Mouse (Mus musculus) G1E (cell line): ENCODE results near the gene Clec4n. TPM values are rescaled to one million over a fixed set of nuclear protein-coding genes. Genes with fewer than 3 reads are reported as not detected.
"Not testable (repeated sequence)": the region's sequence is repeated elsewhere in the genome, so short reads cannot be mapped to it uniquely, and the experiment has no call there.

Experiments used
- ATAC-seq: 2 replicates; pipeline ENCODE4 v1.8.0; 2016; ENCODE audit warnings: mild to moderate bottlenecking; ENCODE audit not compliant: insufficient number of reproducible peaks, poor library complexity, low FRiP score, severe bottlenecking; ENCODE audit errors: extremely low read depth
- DNase-seq: peaks from one replicate; pipeline ENCODE4 v3.0.0; 2012; ENCODE audit warnings: low spot score
- H3K27me3 ChIP-seq: 2 replicates; pipeline ENCODE4 v1.6.1; 2012; ENCODE audit warnings: mild to moderate bottlenecking, low read length, inconsistent platforms; ENCODE audit not compliant: insufficient read depth
- H3K36me3 ChIP-seq: replicated peaks from 2 replicates; pipeline ENCODE3; 2012; ENCODE audit warnings: mild to moderate bottlenecking, inconsistent platforms
- H3K4me1 ChIP-seq: 2 replicates; pipeline ENCODE4 v1.6.1; 2012; ENCODE audit warnings: low read depth, low read length, inconsistent platforms, mixed read lengths; ENCODE audit not compliant: insufficient read depth
- H3K4me3 ChIP-seq: 2 replicates; pipeline ENCODE4 v1.5.1; 2012; ENCODE audit warnings: low read depth, mild to moderate bottlenecking, inconsistent platforms, low read length, moderate library complexity, mixed read lengths
- H3K9me3 ChIP-seq: replicated peaks from 2 replicates; pipeline ENCODE4 v1.6.1; 2012; ENCODE audit warnings: inconsistent platforms
- CTCF ChIP-seq: IDR thresholded peaks from 2 replicates; pipeline ENCODE4 v1.5.1; 2012; ENCODE audit warnings: low read depth, low read length, inconsistent platforms, mixed read lengths
- GATA1 ChIP-seq: IDR thresholded peaks from 2 replicates; pipeline ENCODE4 v1.6.1; 2012; ENCODE audit warnings: borderline replicate concordance, low read length, inconsistent platforms, mixed read lengths
- GATA2 ChIP-seq: IDR thresholded peaks from 2 replicates; pipeline ENCODE4 v1.6.1; 2012; ENCODE audit warnings: low read depth, low read length, inconsistent platforms, borderline replicate concordance
- POLR2AphosphoS5 ChIP-seq: IDR thresholded peaks from 2 replicates; pipeline ENCODE4 v1.6.1; 2012; ENCODE audit warnings: low read depth, low read length, inconsistent platforms; ENCODE audit not compliant: insufficient replicate concordance
- TAL1 ChIP-seq: conservative IDR thresholded peaks from 2 replicates; pipeline ENCODE4 v1.6.1; 2012; ENCODE audit warnings: low read depth, low read length, inconsistent platforms, mixed read lengths
- polyA plus RNA-seq: library from polyadenylated mRNA; stranded (reverse); fragments of >175 nt; gene quantifications from 2 replicates; pipeline ENCODE4 v1.2.3, GENCODE M21; 2012
- total RNA-seq, 2 experiments: library from RNA; stranded (forward) in 1 of 2; stranded (reverse) in 1 of 2; fragments of 200-1000 nt in 1 of 2; fragments of >200 nt in 1 of 2; fragmentation: Nextera tagmentation in 1 of 2; gene quantifications; 2 replicates each; pipeline ENCODE4 v1.2.3; 2014 to 2017

Gene Clec4n
- total RNA-seq (2014; fragmentation: Nextera tagmentation), result not detected in 2 replicates
- 1.5 and 3.5 TPM in 2 replicates for total RNA-seq (2017)
- polyA plus RNA-seq, result not detected in 2 replicates

- Histone ChIP-seq H3K36me3 (no peaks in the 10 kb centered on the region), H3K4me1 (no peaks in the 10 kb centered on the region), H3K9me3 (no peaks in the 10 kb centered on the region), H3K27me3 (no peaks in the 10 kb centered on the region; the same call in none of the 2 replicates), H3K4me3 (no peak within 1 kb of the TSS)
- TF ChIP-seq GATA2 (no peak), GATA1 (no peak), POLR2AphosphoS5 (no peak)
- ATAC-seq (no peak), DNase-seq (no peak)
These were observed at the start of gene Clec4n for GRCm38 (mm10) chr6:123229644-123230043. Gene Clec4n (plus strand): TSS chr6:123229843.

- not testable (repeated sequence) for H3K36me3 ChIP-seq, H3K4me3 ChIP-seq, H3K27me3 ChIP-seq, DNase-seq, H3K4me1 ChIP-seq, H3K9me3 ChIP-seq
- ATAC-seq, result 0 out of 2 replicates have a peak, but pooled peaks have one; percentile 28
These were observed 44.8 kb upstream of the Clec4n start for GRCm38 (mm10) chr6:123184862-123185261.

- no peaks in the 10 kb centered on the region for H3K36me3 ChIP-seq
- H3K4me3 ChIP-seq, result no peak overlapping the region
- no peak for DNase-seq
- no peak for TF ChIP-seq POLR2AphosphoS5
- no peak for TF ChIP-seq GATA1
- TF ChIP-seq GATA2, result no peak
- TF ChIP-seq CTCF, result no peak
- TF ChIP-seq TAL1, result no peak
- peaks cover 5% of the 10 kb centered on the region for H3K9me3 ChIP-seq
- no peaks in the 10 kb centered on the region for H3K27me3 ChIP-seq
- peak; percentile 92 for ATAC-seq
- peaks cover 6% of the 10 kb centered on the region for H3K4me1 ChIP-seq
These were observed 22.2 kb upstream of the Clec4n start for GRCm38 (mm10) chr6:123207187-123208076.

GRCm38 (mm10) chr6:123208077-123208439, 21.6 kb upstream of the Clec4n start:
- not testable (repeated sequence) for DNase-seq, H3K4me3 ChIP-seq, H3K4me1 ChIP-seq, ATAC-seq, H3K9me3 ChIP-seq, H3K27me3 ChIP-seq, H3K36me3 ChIP-seq

- Histone ChIP-seq H3K36me3 (no peaks in the 10 kb centered on the region), H3K4me3 (no peak overlapping the region), H3K27me3 (no peaks in the 10 kb centered on the region), H3K9me3 (peaks cover 5% of the 10 kb centered on the region), H3K4me1 (peaks cover 6% of the 10 kb centered on the region)
- no peak for DNase-seq
- ATAC-seq, result no peak
- TF ChIP-seq GATA2 (no peak), CTCF (no peak), GATA1 (no peak), TAL1 (no peak), POLR2AphosphoS5 (no peak)
These were observed 17.9 kb upstream of the Clec4n start for GRCm38 (mm10) chr6:123211726-123212125.

GRCm38 (mm10) chr6:123227519-123228166, 2.0 kb upstream of the Clec4n start:
- no peak for TF ChIP-seq GATA1
- no peak for TF ChIP-seq CTCF
- no peak for TF ChIP-seq TAL1
- TF ChIP-seq GATA2, result no peak
- no peak for TF ChIP-seq POLR2AphosphoS5
- no peak for DNase-seq
- Histone ChIP-seq H3K4me3 (no peak overlapping the region), H3K36me3 (no peaks in the 10 kb centered on the region), H3K27me3 (no peaks in the 10 kb centered on the region; the same call in none of the 2 replicates), H3K4me1 (no peaks in the 10 kb centered on the region), H3K9me3 (no peaks in the 10 kb centered on the region)
- ATAC-seq, result no peak

GRCm38 (mm10) chr6:123231149-123231548, 1.5 kb downstream of the Clec4n start:
- DNase-seq (no peak), ATAC-seq (peak; percentile 58)
- H3K27me3 ChIP-seq, result no peaks in the 10 kb centered on the region; the same call in none of the 2 replicates
- no peak overlapping the region for H3K4me3 ChIP-seq
- no peaks in the 10 kb centered on the region for H3K36me3 ChIP-seq
- no peaks in the 10 kb centered on the region for H3K9me3 ChIP-seq
- TF ChIP-seq GATA1 (no peak), POLR2AphosphoS5 (no peak), TAL1 (no peak), CTCF (no peak), GATA2 (no peak)
- H3K4me1 ChIP-seq, result no peaks in the 10 kb centered on the region
